Mouse (Mus musculus): ENCODE measurements around the gene Vmn1r1.

- no peak for TF ChIP-seq POLR2A (IDR thresholded peaks at IDR 0.05; ENCODE audit: control insufficient read depth, low read depth, low read length)
- TF ChIP-seq CTCF (IDR thresholded peaks at IDR 0.05; ENCODE audit: control insufficient read depth, insufficient read depth, insufficient replicate concordance, low read depth, low read length), result no peak
Observed at GRCm38 (mm10) chr1:182145546-182145945, 18.7 kb downstream of the Vmn1r1 start.
